Mouse (Mus musculus): Measurements from ENCODE around the gene Rapgef4.

Rapgef4 gene

GRCm38 (mm10) chr2:71982868-71983597 lies 2.0 kb downstream of the Rapgef4 start:
- DNase-seq (ENCODE audit: low read depth, low spot score), result no peak

DNA sequence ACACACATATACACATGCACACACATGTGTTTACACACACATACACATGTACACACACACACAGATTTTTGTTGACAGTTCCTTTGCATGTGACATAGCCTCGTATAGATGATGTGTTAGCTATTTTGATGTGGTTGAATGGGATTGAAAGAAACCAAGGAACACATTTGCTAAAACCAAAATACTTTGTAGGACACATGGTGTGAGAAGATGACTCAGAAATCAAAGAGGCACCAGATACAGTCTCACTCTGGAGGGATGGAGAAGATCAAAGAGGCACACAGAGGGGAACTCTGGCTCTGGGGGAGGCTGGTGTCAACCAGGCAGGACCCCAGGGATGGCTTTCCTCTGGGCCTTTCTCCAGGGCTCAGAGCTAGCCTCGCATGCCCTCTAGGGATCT lies 4.7 kb downstream of the Rapgef4 start:
- no peak for DNase-seq (ENCODE audit: low read depth, low spot score)

- no peak for DNase-seq (ENCODE audit: low read depth, low spot score)
These were observed 5.3 kb downstream of the Rapgef4 start for GRCm38 (mm10) chr2:71986276-71986848.

GRCm38 (mm10) chr2:71988572-71988971 lies 7.5 kb downstream of the Rapgef4 start:
- DNase-seq (ENCODE audit: low read depth, low spot score), result no peak

- DNase-seq (ENCODE audit: low read depth, low spot score), result no peak
These were observed 11.1 kb downstream of the Rapgef4 start for GRCm38 (mm10) chr2:71992129-71992528.

- no peak for DNase-seq (ENCODE audit: low read depth, low spot score)
These were observed 12.8 kb downstream of the Rapgef4 start for GRCm38 (mm10) chr2:71993729-71994423.

DNA sequence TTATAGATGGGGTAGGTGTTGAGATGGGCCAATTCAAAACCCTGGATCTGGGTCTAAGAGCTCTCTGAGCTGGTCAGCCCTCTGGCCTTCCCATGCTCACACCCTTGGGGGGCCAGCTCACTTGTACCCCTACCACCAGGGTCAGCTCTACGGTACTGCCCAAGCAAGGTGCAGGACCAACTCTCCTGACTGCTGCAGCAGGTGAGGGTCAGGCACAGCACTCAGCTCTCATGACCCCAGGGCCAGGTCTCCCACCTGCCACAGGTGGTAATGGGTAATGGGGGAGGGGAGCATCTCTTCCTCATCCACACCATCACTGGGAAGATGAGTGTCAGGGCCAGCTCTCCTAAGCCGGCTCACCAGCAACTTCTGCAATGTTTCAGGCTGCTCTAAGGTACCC lies 17.5 kb downstream of the Rapgef4 start:
- DNase-seq (ENCODE audit: low read depth, low spot score), result no peak

GRCm38 (mm10) chr2:72000102-72000501 lies 19.1 kb downstream of the Rapgef4 start:
- no peak for DNase-seq (ENCODE audit: low read depth, low spot score)

DNA sequence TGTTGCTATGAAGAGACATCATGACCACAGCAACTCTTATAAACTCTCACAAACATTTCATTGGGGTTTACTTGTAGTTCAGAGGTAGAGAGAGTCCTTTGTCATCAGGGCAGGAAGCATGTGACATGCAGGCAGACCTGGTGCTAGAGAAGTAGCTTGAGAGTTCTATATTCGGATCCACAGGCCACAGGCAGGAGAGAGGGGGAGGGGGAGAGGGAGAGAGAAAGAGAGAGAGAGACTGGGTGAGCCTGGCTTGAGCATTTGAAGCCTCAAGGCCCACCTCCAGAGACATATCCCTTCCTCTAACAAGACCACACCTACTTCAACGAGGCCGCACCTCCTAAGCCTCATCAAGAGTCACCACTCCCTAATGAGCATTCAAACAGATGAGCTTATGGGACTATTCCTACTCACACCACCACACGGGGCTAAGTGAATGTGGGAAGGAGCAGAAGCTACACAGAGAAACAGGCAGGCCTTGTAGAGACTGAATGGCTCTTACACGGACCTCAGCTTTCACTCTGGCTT lies 21.9 kb downstream of the Rapgef4 start:
- DNase-seq (ENCODE audit: low read depth, low spot score), result no peak

GRCm38 (mm10) chr2:72003756-72004525 lies 22.9 kb downstream of the Rapgef4 start:
- DNase-seq (ENCODE audit: low read depth, low spot score), result no peak

GRCm38 (mm10) chr2:72005051-72005450 lies 24.0 kb downstream of the Rapgef4 start:
- DNase-seq (ENCODE audit: low read depth, low spot score), result no peak

DNA sequence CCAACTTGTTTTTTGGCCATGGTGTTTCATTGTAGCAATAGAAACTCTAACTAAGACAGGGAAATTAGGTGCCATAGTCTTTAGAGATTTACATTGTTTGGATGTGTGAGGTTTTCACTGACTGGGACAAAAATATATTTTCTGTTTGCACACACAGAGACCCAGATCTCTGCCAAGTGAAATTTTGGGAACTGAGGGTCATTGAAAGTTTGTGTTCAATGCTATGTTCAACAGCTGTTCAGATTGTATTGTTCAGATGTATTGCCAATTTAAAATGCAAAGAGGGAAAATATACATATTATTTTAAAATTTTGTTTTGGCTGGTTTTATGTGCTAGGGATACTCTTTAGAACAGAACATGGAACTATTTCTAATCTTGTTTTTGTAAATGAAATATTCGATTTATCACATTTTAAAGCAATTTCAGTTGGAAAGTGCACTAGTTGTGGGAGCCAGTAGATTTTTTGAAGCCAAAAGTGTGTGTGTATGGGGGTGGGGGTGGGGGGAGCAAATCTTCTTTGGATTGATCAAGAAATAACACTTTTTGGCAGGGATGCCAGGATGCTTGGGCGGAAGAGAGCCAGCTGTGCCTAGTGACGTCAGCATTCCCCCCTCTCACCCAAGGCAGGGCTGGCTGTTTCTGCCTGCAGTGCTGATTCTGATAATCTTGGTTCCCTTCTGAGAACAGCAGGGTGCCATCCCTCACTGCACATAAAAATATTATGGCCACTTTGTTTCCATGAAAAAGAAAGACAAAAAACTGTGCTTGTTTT lies 28.6 kb downstream of the Rapgef4 start:
- no peak for DNase-seq (ENCODE audit: low read depth, low spot score)

- DNase-seq (ENCODE audit: low read depth, low spot score), result no peak
These were observed 34.3 kb downstream of the Rapgef4 start for GRCm38 (mm10) chr2:72015366-72015765.

GRCm38 (mm10) chr2:72016013-72016412 lies 35.0 kb downstream of the Rapgef4 start:
- DNase-seq (ENCODE audit: low read depth, low spot score), result no peak

- DNase-seq (ENCODE audit: low read depth, low spot score), result no peak
These were observed 36.1 kb downstream of the Rapgef4 start for GRCm38 (mm10) chr2:72017168-72017567.

GRCm38 (mm10) chr2:72018736-72019135 lies 37.7 kb downstream of the Rapgef4 start:
- DNase-seq (ENCODE audit: low read depth, low spot score), result no peak

DNA sequence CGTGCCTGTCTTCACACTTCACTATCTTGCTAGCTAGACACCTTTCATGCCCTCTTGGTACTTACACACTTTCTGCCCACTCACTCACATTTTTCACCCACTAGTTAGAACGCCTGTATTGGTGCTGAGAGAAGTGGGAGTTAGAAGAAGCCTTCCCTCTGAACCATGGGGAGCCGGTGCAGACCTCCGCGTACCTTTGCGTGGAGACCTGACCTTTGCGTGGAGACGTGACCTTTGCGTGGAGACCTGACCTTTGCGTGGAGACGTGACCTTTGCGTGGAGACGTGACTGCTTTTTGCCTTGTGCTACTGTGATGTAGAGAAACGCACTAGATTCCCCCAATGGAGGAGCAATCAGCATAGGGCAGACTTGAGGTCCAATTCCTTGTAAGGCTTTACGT lies 39.7 kb downstream of the Rapgef4 start:
- DNase-seq (ENCODE audit: low read depth, low spot score), result no peak

DNA sequence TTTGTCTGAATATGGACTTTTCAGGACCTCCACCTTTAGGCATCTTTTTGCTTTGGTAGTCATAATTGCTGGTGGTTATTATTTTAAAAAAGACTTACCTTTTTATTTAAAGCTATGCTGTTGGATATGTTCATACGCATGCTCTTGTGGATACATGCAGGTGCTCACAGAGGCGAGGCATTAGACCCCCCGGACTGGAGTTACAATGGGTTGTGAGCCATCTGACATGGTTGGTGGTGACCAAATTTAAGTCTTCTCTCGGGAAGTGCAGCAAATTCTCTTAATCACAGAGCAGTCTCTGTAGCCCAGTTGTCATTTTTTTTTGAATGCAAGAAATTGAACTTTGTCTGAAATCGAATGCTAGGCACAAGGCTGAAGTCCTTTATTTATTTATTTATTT lies 40.4 kb downstream of the Rapgef4 start:
- no peak for DNase-seq (ENCODE audit: low read depth, low spot score)

GRCm38 (mm10) chr2:72021845-72022244 lies 40.8 kb downstream of the Rapgef4 start:
- no peak for DNase-seq (ENCODE audit: low read depth, low spot score)

- DNase-seq (ENCODE audit: low read depth, low spot score), result no peak
These were observed 42.8 kb downstream of the Rapgef4 start for GRCm38 (mm10) chr2:72023791-72024190.

GRCm38 (mm10) chr2:72025660-72026059 lies 44.6 kb downstream of the Rapgef4 start:
- DNase-seq (ENCODE audit: low read depth, low spot score), result no peak

All from mesoderm, embryonic 11.5 days (tissue).